Mouse (Mus musculus) activated CD4-positive, CD25-positive, alpha-beta regulatory T cell, adult 4 months (primary cell): ENCODE results near the gene Eml4. TPM values are rescaled to one million over a fixed set of nuclear protein-coding genes. Genes with fewer than 3 reads are reported as not detected.

Experiments
- ATAC-seq: one replicate; pipeline ENCODE4 v1.8.0; 2017
- polyA plus RNA-seq, 2 experiments: library from polyadenylated mRNA; unstranded; fragments of 100-300 nt; shearing (Covaris generic); gene quantifications; one replicate each; pipeline ENCODE4 v1.2.1; 2017

Eml4 gene
- polyA plus RNA-seq, 2 experiments from 2014 or later = 14.0 to 15.2 TPM

DNA sequence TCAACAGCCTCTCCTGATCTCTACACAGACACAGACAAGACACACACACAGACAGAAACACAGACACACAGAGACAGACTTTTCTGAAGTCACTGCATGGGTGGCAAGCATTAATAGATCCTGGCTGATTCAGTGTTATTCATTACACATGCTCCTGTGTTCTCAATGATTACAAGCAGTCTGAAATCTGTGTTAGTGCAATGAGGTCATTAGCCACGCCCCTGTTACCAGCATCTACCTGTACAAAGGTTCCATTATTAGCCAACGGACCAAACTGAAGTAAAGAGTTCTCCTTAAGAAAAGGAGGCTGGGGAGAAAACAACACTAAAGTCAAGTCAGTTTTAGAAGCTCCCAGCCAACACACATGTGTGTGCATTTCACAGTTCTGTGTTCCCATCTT, 153.0 kb downstream of the Eml4 start:
- ATAC-seq = no peak

- ATAC-seq = no peak
Observed at GRCm38 (mm10) chr17:83512130-83512529, 161.4 kb downstream of the Eml4 start.

- peak; percentile 26 for ATAC-seq
Observed at GRCm38 (mm10) chr17:83513655-83514212, 163.0 kb downstream of the Eml4 start.

- ATAC-seq = peak; percentile 95
Observed at GRCm38 (mm10) chr17:83514213-83514701, 163.5 kb downstream of the Eml4 start.

DNA sequence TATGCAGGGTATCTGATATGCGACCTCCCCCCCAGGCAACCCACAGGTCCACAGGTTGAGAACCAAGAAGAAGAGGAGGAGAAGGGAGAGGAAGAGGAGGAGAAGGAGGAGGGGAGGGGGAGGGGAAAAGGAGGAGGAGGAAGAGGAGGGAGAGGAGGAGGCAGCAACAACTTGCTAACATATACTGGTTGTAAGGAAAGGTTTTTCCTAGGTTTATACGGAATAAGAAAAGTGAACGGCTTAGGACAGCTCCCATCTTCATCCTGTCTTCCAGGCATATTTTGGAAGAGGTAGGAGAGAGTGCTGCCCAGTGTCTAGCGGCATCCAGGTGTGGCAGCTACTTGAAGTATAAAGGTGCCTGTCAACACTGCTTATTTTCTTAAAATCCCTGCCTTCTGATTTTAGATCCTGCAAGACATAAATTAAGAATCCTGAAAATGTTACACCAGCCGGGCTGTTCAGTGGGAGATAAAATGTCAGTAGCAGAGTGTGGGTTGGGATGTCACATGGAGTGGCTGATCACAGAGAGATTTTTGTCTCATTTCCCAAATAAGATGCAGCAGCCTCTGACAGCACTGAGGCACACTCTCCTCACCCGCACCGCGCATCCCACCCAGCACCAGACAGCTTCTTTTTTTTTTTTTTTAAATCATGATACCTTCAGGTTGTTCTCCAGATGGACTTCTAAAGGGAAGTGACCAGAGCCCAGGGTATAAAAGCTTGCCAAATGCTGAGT, 166.7 kb downstream of the Eml4 start, which contains the start of gene Cox7a2l:
Gene Cox7a2l (minus strand): TSS at position 51 of the 736 bp plus-strand sequence.
- ATAC-seq = no peak

DNA sequence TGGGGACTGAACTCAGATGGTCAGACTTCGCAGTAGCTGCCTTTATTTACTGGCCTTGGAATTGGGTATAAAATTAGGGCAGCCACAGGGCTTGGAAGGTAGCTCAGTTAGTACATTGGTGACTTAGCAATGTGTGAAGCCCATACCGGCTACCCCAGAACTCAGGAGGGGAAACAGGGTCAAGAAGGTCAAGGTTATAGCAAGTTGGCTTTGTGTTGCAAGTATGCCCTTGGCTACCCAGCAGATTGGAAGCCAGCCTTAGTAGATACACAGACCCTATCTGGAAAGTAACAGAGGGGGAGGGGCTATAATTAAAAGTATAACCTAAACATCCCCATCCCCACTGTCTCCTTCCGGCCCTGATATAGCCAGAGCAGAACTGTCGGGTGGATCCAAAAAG, 171.2 kb downstream of the Eml4 start:
- no peak for ATAC-seq

- ATAC-seq = no peak
Observed at GRCm38 (mm10) chr17:83522590-83523379, 172.1 kb downstream of the Eml4 start.

- ATAC-seq = no peak
Observed at GRCm38 (mm10) chr17:83524753-83525152, 174.0 kb downstream of the Eml4 start.

DNA sequence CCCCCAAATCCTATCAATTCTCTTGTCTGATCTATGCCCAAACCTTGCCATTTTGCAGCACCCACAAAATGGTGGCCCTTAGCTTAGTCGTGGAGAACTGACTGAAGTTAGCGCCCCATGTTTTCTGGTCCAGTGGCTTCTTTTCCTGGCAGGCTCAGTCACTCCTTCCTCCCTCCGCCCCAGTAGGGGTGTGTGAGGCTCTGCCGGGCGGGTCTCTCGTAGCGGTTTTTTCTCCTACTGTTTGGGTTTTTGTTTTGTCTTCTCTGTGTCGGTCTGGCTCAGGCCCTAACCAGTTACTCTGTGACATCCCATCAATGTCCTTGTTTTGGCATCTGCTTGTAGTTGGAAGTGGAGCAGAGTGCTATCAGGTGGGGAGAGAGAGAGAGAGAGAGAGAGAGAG, 174.9 kb downstream of the Eml4 start:
- ATAC-seq = no peak

DNA sequence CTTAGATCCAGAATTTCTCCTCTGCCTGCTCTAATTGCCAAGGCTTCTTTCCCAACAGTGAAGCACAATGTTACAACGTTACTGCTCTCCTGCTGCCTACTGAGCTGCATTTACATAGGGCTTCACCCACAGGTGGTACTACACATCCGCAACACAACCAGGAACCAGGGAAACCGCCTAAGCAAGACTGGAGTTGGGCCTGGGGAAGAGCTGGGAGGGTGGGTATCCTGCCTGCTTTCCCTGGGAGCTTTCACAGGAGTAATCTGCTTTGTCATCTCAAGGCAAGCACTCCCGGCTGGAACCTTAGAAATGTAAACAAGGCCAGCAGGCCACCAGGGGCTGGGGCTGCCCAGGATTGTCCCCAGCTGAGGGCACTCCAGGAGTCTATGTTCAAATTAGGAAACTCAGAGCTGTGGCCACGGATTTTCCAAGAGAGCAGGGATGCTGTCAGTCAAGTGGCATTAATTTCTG, 175.4 kb downstream of the Eml4 start:
- no peak for ATAC-seq

- ATAC-seq = peak; percentile 97
Observed at GRCm38 (mm10) chr17:83526624-83527532, 176.1 kb downstream of the Eml4 start.

- peak; percentile 22 for ATAC-seq
Observed at GRCm38 (mm10) chr17:83527651-83528381, 177.1 kb downstream of the Eml4 start.

Other genes with a start within 250 kb of the Eml4 start
- under 1 TPM in 1 of 2 experiments, not detected in 1; 0.22 TPM for gene Pkdcc, start 135.6 kb upstream of the Eml4 start, polyA plus RNA-seq
- 100 to 1,000 TPM; 513 to 559 TPM for gene Cox7a2l, start 166.4 kb downstream of the Eml4 start, polyA plus RNA-seq